Comparison of ENCODE assay signal across 9 mouse cellular contexts in the genomic region with DNA sequence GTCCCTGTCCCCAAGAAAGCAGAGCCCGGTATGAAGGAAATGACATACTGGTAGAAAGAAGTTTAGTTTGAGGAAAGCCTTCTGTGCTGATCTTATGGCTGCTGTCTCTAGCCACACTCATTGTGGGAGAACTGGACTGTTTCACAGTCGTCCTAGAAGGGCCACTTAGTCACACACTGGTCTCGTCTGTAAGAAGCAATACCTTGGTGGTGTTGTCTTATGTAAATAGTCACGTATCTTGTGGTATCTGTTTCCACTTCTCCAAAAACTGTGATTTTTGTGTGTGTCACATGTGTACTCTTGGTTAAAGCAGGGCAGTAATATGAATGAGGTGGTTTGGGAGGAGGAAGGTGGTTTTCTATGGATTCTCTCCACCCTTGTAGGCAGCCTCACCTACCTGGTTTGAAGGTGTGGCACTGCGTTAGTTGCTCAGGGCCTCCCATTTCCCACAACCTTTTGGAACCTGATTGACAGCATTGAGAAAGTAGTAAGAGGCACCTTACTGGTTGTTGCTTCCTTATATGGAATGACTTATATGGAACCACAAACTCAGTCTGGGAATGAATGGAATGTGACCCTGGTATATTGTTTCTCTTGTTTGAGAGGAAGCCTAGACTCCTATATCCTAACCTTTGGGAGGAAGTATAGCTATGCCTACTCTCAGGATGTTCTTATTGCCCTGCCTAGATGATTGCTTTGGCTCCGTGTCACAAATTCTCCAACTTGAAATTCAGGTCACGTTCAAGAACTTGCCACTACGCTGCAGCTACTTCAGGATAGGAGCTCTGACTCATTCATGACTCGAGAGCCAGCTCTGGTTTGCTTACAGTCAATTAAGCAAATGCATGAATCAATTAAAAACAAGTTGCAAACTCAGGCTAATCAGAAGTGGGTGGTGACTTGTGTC. TPM values are rescaled to one million over a fixed set of nuclear protein-coding genes. Genes with fewer than 3 reads are reported as not detected.
A peak's percentile ranks its signal among the peaks of the same experiment; 100 is the strongest.
DNase-seq lines count a peak whose midpoint lies in the region; ATAC-seq and TF ChIP-seq lines count a peak whose summit lies in the region.
"Had no signal": no experiment of that assay in that cellular context is flagged by ENCODE, and none has a peak within 500 bp of the region (broad histone marks: within the 10 kb centered on the region; RNA-seq: fewer than 3 reads in every experiment).

No protein-coding gene starts in this region.

- H3K9me3 ChIP-seq in limb, embryonic 14.5 days (ENCODE audit: control insufficient read depth, low read length) = no peaks in the 10 kb centered on the region
- no peaks in the 10 kb centered on the region for H3K9me3 ChIP-seq in limb, embryonic 10.5 days (replicated peaks)
- H3K9me3 ChIP-seq in kidney, postnatal 0 days (replicated peaks; ENCODE audit: low read length) = no peaks in the 10 kb centered on the region
- H3K9me3 ChIP-seq: hindbrain, embryonic 15.5 days had no signal

- no peak overlapping the region for H3K27ac ChIP-seq in limb, embryonic 14.5 days (replicated peaks; ENCODE audit: low read depth, low read length)
- H3K27ac ChIP-seq in limb, embryonic 10.5 days = no peak overlapping the region
- peak overlapping the region; percentile 66 for H3K27ac ChIP-seq in embryonic fibroblast, embryonic 13.5 days (ENCODE audit: insufficient read depth, low read length)
- no peak overlapping the region for H3K27ac ChIP-seq in kidney, postnatal 0 days
- no peak overlapping the region for H3K27ac ChIP-seq in layer of hippocampus, adult 2 months
- H3K27ac ChIP-seq: hindbrain, embryonic 15.5 days had no signal

- 70% methylated on average over 9 of the region's 9 CpGs for WGBS in limb, embryonic 14.5 days
- WGBS in limb, embryonic 10.5 days = 85% methylated on average over 9 of the region's 9 CpGs
- 52% methylated on average over 9 of the region's 9 CpGs for WGBS in kidney, postnatal 0 days

- H3K4me2 ChIP-seq in limb, embryonic 14.5 days (replicated peaks; ENCODE audit: low read depth, low read length, severe bottlenecking) = no peak overlapping the region
- no peak overlapping the region for H3K4me2 ChIP-seq in kidney, postnatal 0 days (ENCODE audit: low read length)
- H3K4me2 ChIP-seq: hindbrain, embryonic 15.5 days had no signal

- H3K4me1 ChIP-seq in limb, embryonic 14.5 days (ENCODE audit: control insufficient read depth, insufficient read depth, low read length) = peaks cover 4% of the 10 kb centered on the region
- H3K4me1 ChIP-seq in limb, embryonic 10.5 days = peaks cover 6% of the 10 kb centered on the region; the same call in 1 of the 2 replicates
- H3K4me1 ChIP-seq in embryonic fibroblast, embryonic 13.5 days (ENCODE audit: control insufficient read depth, insufficient read depth, low read length) = peaks cover 4% of the 10 kb centered on the region
- 0 out of 2 replicates have a peak, but pooled peaks cover 3% of the 10 kb centered on the region for H3K4me1 ChIP-seq in kidney, postnatal 0 days (replicated peaks; ENCODE audit: insufficient read depth, low read length)

- H3K36me3 ChIP-seq in limb, embryonic 14.5 days (ENCODE audit: control insufficient read depth, insufficient read depth, low read length) = no peaks in the 10 kb centered on the region
- no peaks in the 10 kb centered on the region for H3K36me3 ChIP-seq in limb, embryonic 10.5 days
- H3K36me3 ChIP-seq in kidney, postnatal 0 days (ENCODE audit: insufficient read depth, low read length) = no peaks in the 10 kb centered on the region
- H3K36me3 ChIP-seq: hindbrain, embryonic 15.5 days had no signal

- DNase-seq in limb, embryonic 14.5 days (ENCODE audit: low spot score) = peak; percentile 24
- DNase-seq in limb, embryonic 10.5 days (ENCODE audit: low spot score) = no peak
- peak; percentile 35 for DNase-seq in kidney, postnatal 0 days (ENCODE audit: low spot score)
- no peak for DNase-seq in layer of hippocampus, adult 2 months (ENCODE audit: low spot score in 2 of 2)
- DNase-seq in urinary bladder, postnatal 25 days (ENCODE audit: low spot score) = no peak
- no peak for DNase-seq in adrenal gland, postnatal 10 days

- no peak overlapping the region for H3K9ac ChIP-seq in limb, embryonic 14.5 days (ENCODE audit: low read depth, low read length, severe bottlenecking)
- H3K9ac ChIP-seq in kidney, postnatal 0 days (ENCODE audit: low read depth, low read length) = no peak overlapping the region
- H3K9ac ChIP-seq: hindbrain, embryonic 15.5 days had no signal

- ATAC-seq in limb, embryonic 14.5 days (ENCODE audit: low FRiP score, low read depth) = no peak
- no peak for ATAC-seq in kidney, postnatal 0 days (replicated peaks; ENCODE audit: low FRiP score, low read depth)
- ATAC-seq in megakaryocyte progenitor cell, adult 5-6 weeks (replicated peaks; ENCODE audit: poor library complexity) = peak; percentile 47

- no peaks in the 10 kb centered on the region for H3K27me3 ChIP-seq in limb, embryonic 14.5 days (ENCODE audit: control insufficient read depth, insufficient read depth, low read length)
- H3K27me3 ChIP-seq in limb, embryonic 10.5 days (ENCODE audit: low read depth, poor library complexity, severe bottlenecking) = no peaks in the 10 kb centered on the region
- no peaks in the 10 kb centered on the region for H3K27me3 ChIP-seq in kidney, postnatal 0 days (ENCODE audit: insufficient read depth, low read length)
- H3K27me3 ChIP-seq: hindbrain, embryonic 15.5 days had no signal

- TF ChIP-seq CTCF in embryonic fibroblast, embryonic 13.5 days (IDR thresholded peaks at IDR 0.05; ENCODE audit: borderline replicate concordance, insufficient read depth, low read length) = no peak
- TF ChIP-seq CTCF in kidney, postnatal 0 days (IDR thresholded peaks at IDR 0.05; ENCODE audit: low read depth) = no peak
- no peak for TF ChIP-seq CTCF in layer of hippocampus, adult 2 months (conservative IDR thresholded peaks at IDR 0.05)

- TF ChIP-seq POLR2A in limb, embryonic 14.5 days (IDR thresholded peaks at IDR 0.05; ENCODE audit: borderline replicate concordance, extremely low read depth, insufficient read depth, insufficient read length) = no peak
- no peak for TF ChIP-seq POLR2A in embryonic fibroblast, embryonic 13.5 days (IDR thresholded peaks at IDR 0.05; ENCODE audit: low read depth, low read length)

- no peak overlapping the region for H3K4me3 ChIP-seq in limb, embryonic 14.5 days (replicated peaks; ENCODE audit: low read length)
- H3K4me3 ChIP-seq in limb, embryonic 10.5 days = no peak overlapping the region
- no peak overlapping the region for H3K4me3 ChIP-seq in embryonic fibroblast, embryonic 13.5 days (ENCODE audit: insufficient read depth, low read length)
- no peak overlapping the region for H3K4me3 ChIP-seq in kidney, postnatal 0 days (replicated peaks; ENCODE audit: low read depth, low read length)
- H3K4me3 ChIP-seq in layer of hippocampus, adult 2 months = no peak overlapping the region
- H3K4me3 ChIP-seq: hindbrain, embryonic 15.5 days had no signal

RNA-seq across cellular contexts. Expression of a gene that starts 28.2 kb away (rescaled TPM):
- polyA plus RNA-seq in limb, embryonic 14.5 days (2012; rRNA removed) = 9.5 and 10.8 TPM in 2 replicates
- polyA plus RNA-seq in limb, embryonic 14.5 days (2014; fragmentation: Nextera tagmentation; extraction: Ambion mirVana) = 26.1 and 33.0 TPM in 2 replicates
- polyA plus RNA-seq in limb, embryonic 10.5 days (2016; fragmentation: Nextera tagmentation; extraction: Ambion mirVana) = 3.0 and 3.4 TPM in 2 replicates
- 0.94 and 2.6 TPM in 2 replicates for polyA plus RNA-seq in embryonic fibroblast, embryonic 13.5 days (2011; ENCODE audit: insufficient read length, low read depth, missing spikeins)
- 28.0 and 28.3 TPM in 2 replicates for polyA plus RNA-seq in kidney, postnatal 0 days (2015; fragmentation: Nextera tagmentation; extraction: Ambion mirVana)
- total RNA-seq in megakaryocyte progenitor cell, adult 5-6 weeks (2015) = 56.5 and 64.3 TPM in 2 replicates
- total RNA-seq in megakaryocyte progenitor cell, adult 5-6 weeks (2017) = 62.2 and 78.0 TPM in 2 replicates
- 10 to 100 TPM; 12.3 to 18.7 TPM for total RNA-seq in layer of hippocampus, adult 2 months (2021)
- total RNA-seq in adrenal gland, postnatal 10 days (2021) = 1 to 10 TPM; 5.7 to 6.2 TPM

Comparison
In these comparisons a context has a peak if more than half of its experiments do, and no peak if none do; other contexts are left out.
1. DNase-seq: peak in limb, embryonic 14.5 days (single experiment) and kidney, postnatal 0 days (single experiment); none in limb, embryonic 10.5 days (single experiment), layer of hippocampus, adult 2 months (0 of 2), urinary bladder, postnatal 25 days (single experiment) and adrenal gland, postnatal 10 days (single experiment).